Mouse (Mus musculus): ENCODE data around the gene Timd4. TPM values are rescaled to one million over a fixed set of nuclear protein-coding genes. Genes with fewer than 3 reads are reported as not detected.

Gene Timd4
- 0.17 TPM in 1 of 2 replicates, not detected in the other for polyA plus RNA-seq (2012; rRNA removed)

GRCm38 (mm10) chr11:46810511-46810910, at the start of gene Timd4:
Timd4 (plus strand) TSS chr11:46810800.

Other genes with a start within 250 kb of the Timd4 start
- not detected in 2 replicates for gene BC053393, start 239.3 kb upstream of the Timd4 start, polyA plus RNA-seq (2012; rRNA removed)
- gene Dppa1, start 181.5 kb upstream of the Timd4 start, polyA plus RNA-seq (2012; rRNA removed): not detected in 2 replicates
- gene Timd2, start 103.7 kb upstream of the Timd4 start, polyA plus RNA-seq (2012; rRNA removed): not detected in 2 replicates
- gene Havcr1, start 75.7 kb upstream of the Timd4 start, polyA plus RNA-seq (2012; rRNA removed): 0.08 TPM in 1 of 2 replicates, not detected in the other